Mouse (Mus musculus): ENCODE measurements at regions not wholly inside any gene's neighbourhood (a gene's known extent, or its start where the extent isn't known, plus 50 kb on each side); places are given as distances from the start of the nearest gene placed in this dataset.

DNA sequence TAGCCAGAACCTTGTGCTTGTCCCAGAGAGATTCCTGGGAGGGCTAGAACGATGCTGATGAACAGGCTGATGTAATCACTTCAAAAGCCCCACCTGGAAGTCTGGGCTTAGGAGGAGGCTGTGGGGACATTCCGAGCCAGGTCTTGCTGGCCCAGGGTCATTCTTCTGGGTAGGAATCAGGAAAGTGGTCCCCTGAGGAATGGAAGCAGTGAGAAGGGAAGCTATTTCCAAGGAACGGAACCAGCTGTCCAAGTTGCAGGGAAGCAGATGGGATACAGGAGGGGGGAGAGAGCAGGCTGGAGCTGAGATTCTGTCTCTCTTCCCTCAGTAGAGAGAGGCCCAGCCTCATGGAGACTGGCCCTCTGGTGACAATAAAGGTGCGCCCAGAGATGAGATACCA lies 243.9 kb downstream of the Tcf7l2 start:
- no peak; the same call in 1 of the 2 replicates for ATAC-seq (replicated peaks; ENCODE audit: extremely low read depth, insufficient read depth, low FRiP score)
- Histone ChIP-seq H3K36me3 (ENCODE audit: control insufficient read depth, insufficient read depth) (no peaks in the 10 kb centered on the region), H3K4me1 (ENCODE audit: control insufficient read depth, insufficient read depth, low read length) (no peaks in the 10 kb centered on the region), H3K9me3 (replicated peaks; ENCODE audit: control insufficient read depth, low read length) (no peaks in the 10 kb centered on the region), H3K27me3 (ENCODE audit: control insufficient read depth, insufficient read depth, low read length) (no peaks in the 10 kb centered on the region), H3K4me2 (ENCODE audit: low read depth, low read length) (no peak overlapping the region), H3K27ac (ENCODE audit: low read length) (no peak overlapping the region), H3K9ac (ENCODE audit: low read length) (no peak overlapping the region), H3K4me3 (ENCODE audit: low read length) (no peak overlapping the region)
- 68% methylated on average over 4 of the region's 4 CpGs for WGBS

DNA sequence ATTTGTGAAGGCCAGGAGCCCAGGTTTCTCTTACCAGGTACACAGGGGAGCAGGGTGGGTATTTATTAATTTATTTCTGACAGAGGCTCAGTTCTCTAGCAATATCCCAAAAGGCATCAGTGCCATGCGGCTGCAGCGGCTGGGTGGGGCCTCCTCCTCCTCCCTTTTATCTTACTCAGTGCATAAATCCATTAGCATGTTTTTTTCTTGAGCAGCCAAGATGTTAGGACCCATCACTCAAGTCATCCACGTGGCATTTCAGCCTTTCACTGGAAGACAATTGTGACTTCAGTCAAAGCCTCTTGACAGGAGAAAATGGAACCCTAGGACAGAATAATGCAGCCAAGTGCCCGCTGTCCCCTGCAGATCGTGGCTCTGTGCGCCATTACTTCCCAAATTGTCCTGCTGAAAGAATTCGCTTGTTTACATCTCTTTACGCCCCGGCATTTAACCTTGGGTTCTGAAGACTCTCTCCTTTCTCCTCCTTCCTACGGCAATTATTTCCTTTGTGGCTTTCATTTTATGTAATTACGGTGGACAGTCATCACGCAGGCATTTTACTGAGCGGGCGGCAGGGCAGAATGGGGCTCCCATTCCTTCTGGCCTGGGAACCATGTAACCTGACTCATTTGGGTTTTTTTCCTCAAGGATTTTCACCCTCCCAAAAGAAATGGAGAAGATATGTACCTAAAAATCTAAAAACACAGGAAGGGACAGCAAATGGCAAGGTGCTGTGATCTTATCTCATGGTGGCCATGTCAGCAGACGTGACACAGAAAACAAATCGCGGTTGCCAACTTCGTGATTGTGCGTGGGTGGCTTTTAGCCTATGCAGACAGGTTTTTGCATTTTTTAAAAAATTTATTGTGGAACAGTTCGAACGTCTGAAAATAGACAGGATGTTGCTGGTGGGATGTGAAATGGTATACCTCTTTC lies 250.4 kb downstream of the Tcf7l2 start:
- Histone ChIP-seq H3K4me2 (ENCODE audit: low read depth, low read length) (no peak overlapping the region), H3K9me3 (replicated peaks; ENCODE audit: control insufficient read depth, low read length) (no peaks in the 10 kb centered on the region), H3K4me3 (ENCODE audit: low read length) (no peak overlapping the region), H3K9ac (ENCODE audit: low read length) (no peak overlapping the region), H3K27ac (ENCODE audit: low read length) (no peak overlapping the region), H3K27me3 (ENCODE audit: control insufficient read depth, insufficient read depth, low read length) (no peaks in the 10 kb centered on the region), H3K36me3 (ENCODE audit: control insufficient read depth, insufficient read depth) (no peaks in the 10 kb centered on the region), H3K4me1 (ENCODE audit: control insufficient read depth, insufficient read depth, low read length) (no peaks in the 10 kb centered on the region)
- ATAC-seq (replicated peaks; ENCODE audit: extremely low read depth, insufficient read depth, low FRiP score), result no peak
- WGBS, result 82% methylated on average over 21 of the region's 21 CpGs

DNA sequence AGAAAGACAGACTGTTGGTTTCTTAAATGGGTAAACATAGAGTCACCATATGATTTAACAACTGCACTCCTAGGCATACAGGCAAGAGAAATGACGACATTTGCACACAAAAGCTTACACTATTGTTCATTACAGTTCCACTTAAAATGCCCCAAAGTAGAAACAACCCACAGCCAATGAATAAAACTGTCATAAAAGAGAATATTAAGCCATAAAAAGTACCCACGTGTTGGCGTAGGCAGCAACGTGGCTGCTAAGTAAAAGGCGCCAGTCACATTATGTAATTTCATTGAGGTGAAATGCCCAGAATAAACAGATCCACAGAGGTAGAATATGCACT lies 251.1 kb downstream of the Tcf7l2 start:
- Histone ChIP-seq H3K27me3 (ENCODE audit: control insufficient read depth, insufficient read depth, low read length) (no peaks in the 10 kb centered on the region), H3K4me2 (ENCODE audit: low read depth, low read length) (no peak overlapping the region), H3K4me1 (ENCODE audit: control insufficient read depth, insufficient read depth, low read length) (no peaks in the 10 kb centered on the region), H3K36me3 (ENCODE audit: control insufficient read depth, insufficient read depth) (no peaks in the 10 kb centered on the region), H3K9me3 (replicated peaks; ENCODE audit: control insufficient read depth, low read length) (no peaks in the 10 kb centered on the region), H3K4me3 (ENCODE audit: low read length) (no peak overlapping the region), H3K27ac (ENCODE audit: low read length) (no peak overlapping the region), H3K9ac (ENCODE audit: low read length) (no peak overlapping the region)
- 87% methylated on average over 5 of the region's 5 CpGs for WGBS
- no peak for ATAC-seq (replicated peaks; ENCODE audit: extremely low read depth, insufficient read depth, low FRiP score)

DNA sequence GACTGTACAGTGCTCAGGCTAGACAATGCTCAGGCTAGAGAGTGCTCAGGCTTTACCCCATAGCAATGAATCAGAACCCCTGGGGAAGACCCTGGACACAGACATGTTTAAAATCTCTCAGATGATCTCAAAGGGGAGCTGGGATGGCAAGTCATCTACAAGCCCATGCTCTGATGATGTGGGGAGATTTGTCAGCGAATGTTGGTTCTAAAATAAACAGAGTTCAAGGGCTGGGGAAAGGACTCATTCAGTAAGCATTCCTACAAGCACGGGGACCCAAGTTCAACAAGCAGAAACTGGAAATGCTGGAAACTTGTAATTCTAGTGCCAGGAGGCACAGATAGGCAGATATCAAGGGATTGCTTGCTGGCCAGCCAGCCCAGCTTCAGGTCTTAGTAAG lies 254.1 kb downstream of the Tcf7l2 start:
- Histone ChIP-seq H3K4me2 (ENCODE audit: low read depth, low read length) (no peak overlapping the region), H3K4me3 (ENCODE audit: low read length) (no peak overlapping the region), H3K27me3 (ENCODE audit: control insufficient read depth, insufficient read depth, low read length) (no peaks in the 10 kb centered on the region), H3K27ac (ENCODE audit: low read length) (no peak overlapping the region), H3K36me3 (ENCODE audit: control insufficient read depth, insufficient read depth) (no peaks in the 10 kb centered on the region), H3K9ac (ENCODE audit: low read length) (no peak overlapping the region), H3K4me1 (ENCODE audit: control insufficient read depth, insufficient read depth, low read length) (no peaks in the 10 kb centered on the region), H3K9me3 (replicated peaks; ENCODE audit: control insufficient read depth, low read length) (no peaks in the 10 kb centered on the region)
- 54% methylated on average over 2 of the region's 2 CpGs for WGBS
- no peak for ATAC-seq (replicated peaks; ENCODE audit: extremely low read depth, insufficient read depth, low FRiP score)

DNA sequence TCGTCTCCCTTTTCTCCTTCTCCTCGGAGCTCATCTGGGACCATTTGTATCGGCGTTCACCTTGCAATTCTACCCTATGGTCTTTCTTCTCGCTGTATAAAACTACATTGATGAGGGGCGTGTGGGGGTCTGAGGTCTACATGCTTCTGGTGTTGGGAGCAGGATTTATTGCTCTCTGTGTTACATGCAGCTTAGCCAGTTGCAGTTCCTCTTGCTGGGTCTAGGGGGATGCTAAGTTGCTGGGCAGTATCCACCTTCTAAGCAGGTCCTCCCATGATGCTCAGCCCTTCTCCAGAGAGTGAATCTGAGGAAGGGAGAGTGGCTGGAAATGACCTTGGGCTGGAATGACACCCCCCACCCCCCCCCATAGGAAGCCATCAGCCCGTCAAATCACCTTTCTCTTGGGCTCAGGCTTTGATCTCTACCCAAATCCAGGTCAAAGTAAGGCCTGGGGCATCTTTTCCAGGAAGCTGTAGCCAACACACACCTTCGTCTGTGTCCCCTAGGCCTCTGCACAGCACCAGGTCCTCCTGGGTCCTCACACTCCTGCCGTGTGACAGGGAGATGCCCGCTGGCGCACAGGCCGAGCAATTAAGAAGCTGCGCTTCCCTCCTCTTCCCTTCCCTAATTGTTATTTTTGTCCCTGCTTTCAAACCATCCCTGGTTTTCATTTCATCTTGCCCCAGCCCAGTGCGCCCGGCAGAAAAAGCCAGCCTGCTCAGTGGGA lies 257.0 kb downstream of the Tcf7l2 start:
- WGBS, result 87% methylated on average over 15 of the region's 15 CpGs
- Histone ChIP-seq H3K9me3 (replicated peaks; ENCODE audit: control insufficient read depth, low read length) (no peaks in the 10 kb centered on the region), H3K36me3 (ENCODE audit: control insufficient read depth, insufficient read depth) (no peaks in the 10 kb centered on the region), H3K27me3 (ENCODE audit: control insufficient read depth, insufficient read depth, low read length) (no peaks in the 10 kb centered on the region), H3K4me2 (ENCODE audit: low read depth, low read length) (no peak overlapping the region), H3K4me1 (ENCODE audit: control insufficient read depth, insufficient read depth, low read length) (no peaks in the 10 kb centered on the region), H3K4me3 (ENCODE audit: low read length) (no peak overlapping the region), H3K9ac (ENCODE audit: low read length) (no peak overlapping the region), H3K27ac (ENCODE audit: low read length) (no peak overlapping the region)
- ATAC-seq (replicated peaks; ENCODE audit: extremely low read depth, insufficient read depth, low FRiP score), result no peak

DNA sequence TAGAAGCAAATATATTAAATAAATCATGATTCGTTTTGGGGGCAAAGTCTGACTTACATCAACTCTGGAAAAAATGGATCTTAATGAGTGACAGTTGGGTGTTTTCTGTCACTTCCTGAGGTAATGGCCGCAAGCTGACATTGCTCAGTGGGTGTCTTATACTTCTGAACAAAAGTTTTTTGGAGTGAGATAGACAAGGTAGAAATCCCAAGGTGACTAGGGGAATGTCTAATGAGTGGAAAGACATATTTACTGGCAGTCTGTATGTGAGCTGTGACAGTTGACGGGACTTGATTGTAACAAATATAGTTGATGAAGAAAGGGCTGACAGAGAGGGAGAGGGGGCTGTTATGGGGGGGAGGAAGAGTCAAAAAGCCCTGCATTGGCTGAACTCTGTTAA lies 257.8 kb downstream of the Tcf7l2 start:
- WGBS, result 71% methylated on average over 3 of the region's 3 CpGs
- no peaks in the 10 kb centered on the region for H3K27me3 ChIP-seq (ENCODE audit: control insufficient read depth, insufficient read depth, low read length)
- H3K9ac ChIP-seq (ENCODE audit: low read length), result no peak overlapping the region
- no peak for ATAC-seq (replicated peaks; ENCODE audit: extremely low read depth, insufficient read depth, low FRiP score)
- no peaks in the 10 kb centered on the region for H3K9me3 ChIP-seq (replicated peaks; ENCODE audit: control insufficient read depth, low read length)
- H3K36me3 ChIP-seq (ENCODE audit: control insufficient read depth, insufficient read depth), result no peaks in the 10 kb centered on the region
- H3K4me1 ChIP-seq (ENCODE audit: control insufficient read depth, insufficient read depth, low read length), result no peaks in the 10 kb centered on the region
- H3K4me2 ChIP-seq (ENCODE audit: low read depth, low read length), result no peak overlapping the region
- H3K27ac ChIP-seq (ENCODE audit: low read length), result no peak overlapping the region
- no peak overlapping the region for H3K4me3 ChIP-seq (ENCODE audit: low read length)

DNA sequence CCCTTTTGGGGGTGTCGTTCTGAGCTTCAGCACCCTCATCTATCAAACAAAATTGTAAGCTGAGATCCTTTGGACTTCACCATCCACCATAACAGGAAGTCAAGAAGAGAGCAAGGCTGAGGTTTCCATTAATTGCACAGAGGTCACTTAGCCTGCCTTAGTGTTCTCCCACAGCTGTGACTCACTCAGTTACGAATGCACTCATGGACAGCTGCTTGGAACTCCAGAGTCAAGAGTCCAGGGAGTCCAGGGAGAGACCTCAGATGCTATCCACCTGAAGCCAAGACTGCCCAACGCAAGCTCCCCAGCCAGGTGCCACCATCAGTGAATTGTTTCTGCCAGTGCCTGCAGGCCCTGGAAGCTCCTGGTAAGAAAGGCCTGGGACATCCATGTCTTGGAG lies 259.8 kb downstream of the Tcf7l2 start:
- H3K4me1 ChIP-seq (ENCODE audit: control insufficient read depth, insufficient read depth, low read length), result no peaks in the 10 kb centered on the region
- no peaks in the 10 kb centered on the region for H3K27me3 ChIP-seq (ENCODE audit: control insufficient read depth, insufficient read depth, low read length)
- H3K9me3 ChIP-seq (replicated peaks; ENCODE audit: control insufficient read depth, low read length), result no peaks in the 10 kb centered on the region
- no peak for ATAC-seq (replicated peaks; ENCODE audit: extremely low read depth, insufficient read depth, low FRiP score)
- no peak overlapping the region for H3K4me3 ChIP-seq (ENCODE audit: low read length)
- no peak overlapping the region for H3K9ac ChIP-seq (ENCODE audit: low read length)
- no peak overlapping the region for H3K4me2 ChIP-seq (ENCODE audit: low read depth, low read length)
- 83% methylated on average over 3 of the region's 3 CpGs for WGBS
- H3K27ac ChIP-seq (ENCODE audit: low read length), result no peak overlapping the region
- H3K36me3 ChIP-seq (ENCODE audit: control insufficient read depth, insufficient read depth), result no peaks in the 10 kb centered on the region

DNA sequence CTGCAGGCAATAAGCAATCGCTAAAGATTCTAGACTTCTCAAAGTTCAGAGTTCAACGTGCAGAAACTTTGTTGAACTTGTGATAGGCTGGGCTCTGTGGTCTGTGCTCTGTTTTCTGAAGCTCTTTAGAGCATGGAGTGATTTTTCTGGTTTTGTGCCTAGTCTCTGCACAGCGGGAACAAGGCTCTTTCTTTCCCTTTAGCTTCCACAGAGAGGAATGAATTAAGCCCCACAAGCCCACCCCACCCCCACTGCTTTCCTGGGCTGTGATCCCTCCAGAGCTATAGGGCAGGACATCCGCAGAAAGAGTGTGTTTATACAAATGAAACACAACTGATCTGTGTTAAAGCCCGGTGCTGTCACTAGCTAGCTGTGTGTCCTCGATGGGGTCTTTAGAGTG lies 264.3 kb downstream of the Tcf7l2 start:
- Histone ChIP-seq H3K9ac (ENCODE audit: low read length) (no peak overlapping the region), H3K9me3 (replicated peaks; ENCODE audit: control insufficient read depth, low read length) (no peaks in the 10 kb centered on the region), H3K27me3 (ENCODE audit: control insufficient read depth, insufficient read depth, low read length) (no peaks in the 10 kb centered on the region), H3K4me1 (ENCODE audit: control insufficient read depth, insufficient read depth, low read length) (no peaks in the 10 kb centered on the region), H3K4me3 (ENCODE audit: low read length) (no peak overlapping the region), H3K36me3 (ENCODE audit: control insufficient read depth, insufficient read depth) (no peaks in the 10 kb centered on the region), H3K4me2 (ENCODE audit: low read depth, low read length) (no peak overlapping the region), H3K27ac (ENCODE audit: low read length) (no peak overlapping the region)
- 45% methylated on average over 6 of the region's 6 CpGs for WGBS
- ATAC-seq (replicated peaks; ENCODE audit: extremely low read depth, insufficient read depth, low FRiP score), result no peak

DNA sequence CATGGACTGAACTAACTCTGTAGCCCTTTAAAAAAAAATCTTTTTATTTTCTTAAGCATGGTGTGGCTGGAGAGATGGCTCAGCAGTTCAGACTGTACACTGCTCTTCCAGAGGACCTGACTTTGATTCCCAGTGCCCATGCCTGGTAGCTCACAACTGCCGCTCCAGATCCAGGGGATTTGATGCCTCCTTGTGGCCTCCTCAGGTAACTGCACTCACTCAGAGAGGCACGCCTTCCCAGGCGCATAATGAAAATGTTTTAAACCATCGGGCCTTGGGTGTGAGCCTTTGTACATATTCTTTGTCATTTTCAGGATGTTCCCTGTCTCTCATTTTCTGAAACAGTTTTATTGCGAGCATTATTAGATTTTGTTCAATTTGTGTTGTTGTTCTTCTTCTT lies 265.8 kb downstream of the Tcf7l2 start:
- Histone ChIP-seq H3K27me3 (ENCODE audit: control insufficient read depth, insufficient read depth, low read length) (no peaks in the 10 kb centered on the region), H3K4me3 (ENCODE audit: low read length) (no peak overlapping the region), H3K4me2 (ENCODE audit: low read depth, low read length) (no peak overlapping the region), H3K4me1 (ENCODE audit: control insufficient read depth, insufficient read depth, low read length) (no peaks in the 10 kb centered on the region), H3K27ac (ENCODE audit: low read length) (no peak overlapping the region), H3K36me3 (ENCODE audit: control insufficient read depth, insufficient read depth) (no peaks in the 10 kb centered on the region), H3K9ac (ENCODE audit: low read length) (no peak overlapping the region), H3K9me3 (replicated peaks; ENCODE audit: control insufficient read depth, low read length) (no peaks in the 10 kb centered on the region)
- 94% methylated on average over 5 of the region's 5 CpGs for WGBS
- ATAC-seq (replicated peaks; ENCODE audit: extremely low read depth, insufficient read depth, low FRiP score), result no peak
